Mouse (Mus musculus): ENCODE data around the gene Cdh23.

Gene Cdh23

GRCm38 (mm10) chr10:60260557-60261294, 435.6 kb downstream of the Cdh23 start:
- DNase-seq (ENCODE audit: low spot score in 2 of 2) = no peak

GRCm38 (mm10) chr10:60257261-60257825, 438.9 kb downstream of the Cdh23 start:
- DNase-seq (ENCODE audit: low spot score in 2 of 2) = no peak

- no peak for DNase-seq (ENCODE audit: low spot score in 2 of 2)
Observed at GRCm38 (mm10) chr10:60256088-60256487, 440.2 kb downstream of the Cdh23 start.

All from spleen, postnatal 14 days (tissue).